Mouse (Mus musculus): Measurements from ENCODE around the gene Cct8l1.

Gene Cct8l1

DNA sequence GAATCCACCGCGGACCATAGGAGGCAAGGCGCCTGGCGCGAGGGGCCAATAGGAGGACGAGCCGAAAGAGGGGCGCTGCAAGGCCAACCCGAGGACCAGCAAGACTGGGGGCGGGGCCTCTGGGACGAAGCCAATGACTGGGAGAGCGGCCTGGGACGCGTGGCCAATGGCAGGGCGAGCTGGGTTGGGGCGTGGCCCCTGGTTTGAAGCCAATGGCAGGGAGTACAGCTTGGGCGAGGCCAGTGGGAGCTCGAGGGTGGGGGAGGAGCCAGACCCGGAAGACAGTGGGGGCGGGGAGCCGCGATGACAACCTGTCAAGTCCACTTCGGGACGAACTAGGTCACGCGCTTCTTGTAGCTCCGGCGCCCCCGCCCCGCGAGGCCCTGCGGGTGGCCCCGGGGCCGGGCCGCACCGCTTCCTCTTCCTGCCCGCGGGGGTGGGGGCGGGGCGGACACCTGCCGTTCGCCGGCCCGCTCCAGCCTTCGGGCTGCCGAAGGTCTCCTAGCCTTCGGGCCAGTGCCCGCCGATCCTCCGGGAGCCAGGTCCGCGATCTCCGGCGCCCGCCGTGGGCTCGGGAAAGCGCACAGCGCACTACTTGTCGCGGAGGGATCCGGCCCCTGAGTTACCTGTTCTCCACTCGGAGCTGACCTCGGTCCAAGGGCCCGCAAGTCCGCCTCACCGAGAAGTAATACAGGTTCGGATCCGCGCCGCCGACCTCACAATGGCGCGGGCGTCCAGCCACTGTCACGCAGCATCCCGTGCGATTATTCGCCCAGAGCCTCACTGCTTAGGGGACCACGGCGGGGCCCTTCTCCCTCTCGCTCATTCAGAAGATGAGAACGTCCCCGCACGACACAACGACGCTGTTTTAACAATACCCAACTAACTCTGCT lies 13.9 kb downstream of the Cct8l1 start:
- peak; percentile 86 for DNase-seq (ENCODE audit: extremely low read depth, low read depth, low spot score)

DNA sequence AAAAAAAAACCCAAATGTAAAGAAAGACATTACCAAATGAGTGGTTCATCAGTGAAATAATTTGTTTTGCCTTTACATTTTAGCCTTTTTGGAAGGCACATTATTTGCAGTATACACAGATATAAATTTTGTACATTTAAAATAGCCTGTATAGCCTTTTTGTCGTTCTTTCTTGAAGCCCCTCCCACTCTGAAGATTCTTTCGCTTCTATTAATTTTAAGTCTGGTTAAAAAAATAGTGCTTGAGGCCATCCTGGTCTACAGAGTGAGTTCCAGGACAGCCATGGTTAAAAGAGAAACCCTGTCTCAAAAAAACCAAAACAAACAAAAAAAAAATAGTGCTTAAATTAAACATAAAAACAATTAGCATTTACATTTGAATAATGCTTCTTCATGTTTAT lies 14.8 kb downstream of the Cct8l1 start:
- no peak for DNase-seq (ENCODE audit: extremely low read depth, low read depth, low spot score)

DNA sequence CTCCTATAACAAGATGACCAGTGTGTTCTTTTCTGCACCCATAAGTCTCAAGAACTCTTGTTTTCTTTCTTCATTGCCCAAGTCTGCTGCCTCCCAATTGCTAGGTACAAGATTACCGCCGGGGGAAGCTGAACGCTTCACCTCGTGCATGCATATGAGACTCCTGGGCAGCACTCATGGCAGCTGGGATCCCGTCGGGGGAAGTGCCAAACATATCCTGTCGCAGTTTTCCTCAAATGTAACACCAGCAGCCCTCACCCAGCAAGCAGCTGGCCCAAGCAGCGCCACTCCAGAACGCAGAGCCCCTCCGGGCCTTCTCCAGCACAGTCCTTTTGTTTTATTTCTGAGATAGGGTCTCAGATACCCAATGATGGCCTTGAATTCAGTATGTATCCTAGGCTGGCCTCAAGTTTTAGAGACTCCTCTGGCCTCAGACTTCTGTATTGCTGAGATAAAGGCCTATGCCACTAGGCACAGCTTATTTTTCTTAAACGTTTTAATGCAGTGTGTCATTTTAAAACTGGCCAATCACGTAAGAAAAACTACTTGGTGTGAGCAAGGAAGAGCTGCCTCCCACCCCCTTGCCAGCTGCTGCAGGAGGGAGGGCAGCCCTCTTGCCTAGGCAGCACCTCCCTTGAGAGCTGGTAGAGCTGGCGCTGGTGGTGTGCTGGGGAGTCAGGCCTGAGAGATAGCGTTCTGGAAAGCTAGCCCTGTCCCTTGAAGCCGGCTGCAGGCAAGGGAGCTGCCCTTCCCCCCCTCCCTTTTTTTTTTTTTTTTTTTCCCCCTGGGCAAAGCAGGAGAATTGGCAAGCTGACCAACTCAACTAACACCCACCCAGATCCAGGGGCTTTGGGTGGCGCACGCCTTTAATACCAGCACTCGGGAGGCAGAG lies 16.6 kb downstream of the Cct8l1 start:
- DNase-seq (ENCODE audit: extremely low read depth, low read depth, low spot score): no peak

DNA sequence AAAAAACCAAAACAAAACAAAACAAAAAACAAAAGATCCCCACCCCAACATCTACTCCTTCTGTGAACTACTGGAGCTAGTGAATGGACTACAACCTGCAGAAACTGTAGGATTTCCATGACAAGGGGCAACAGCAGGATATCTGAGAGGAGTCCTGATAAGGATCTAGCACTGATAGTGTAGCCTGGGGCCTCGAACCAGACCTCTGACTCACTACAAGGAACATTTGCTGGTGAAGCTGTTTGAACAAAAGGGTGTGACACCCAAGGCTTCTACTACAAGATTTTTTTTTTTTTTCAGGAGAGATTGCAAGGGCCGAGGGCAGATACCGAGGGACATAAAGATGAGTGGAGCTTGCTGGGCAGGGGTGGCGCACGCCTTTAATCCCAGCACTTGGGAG lies 17.4 kb downstream of the Cct8l1 start:
- DNase-seq (ENCODE audit: extremely low read depth, low read depth, low spot score): no peak

DNA sequence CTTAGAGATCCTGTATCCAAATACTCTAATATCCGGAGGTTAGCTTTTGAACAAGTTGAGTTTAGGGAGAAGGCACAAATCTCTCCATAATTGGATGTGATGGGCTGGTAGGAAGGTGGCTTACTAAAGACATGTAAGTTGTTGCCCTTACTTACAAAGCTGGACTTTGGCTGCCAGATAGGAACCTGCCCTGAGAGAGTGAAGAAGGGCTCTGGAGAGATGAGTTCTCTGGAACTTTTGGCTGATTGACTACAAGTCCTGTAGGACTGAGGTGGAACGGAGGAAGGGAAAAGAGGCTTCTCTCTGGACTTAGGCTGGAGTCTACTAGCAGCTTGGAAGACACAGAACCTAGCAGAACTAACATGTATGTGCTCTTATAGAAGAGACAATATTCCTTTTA lies 19.7 kb downstream of the Cct8l1 start:
- no peak for DNase-seq (ENCODE audit: extremely low read depth, low read depth, low spot score)

DNA sequence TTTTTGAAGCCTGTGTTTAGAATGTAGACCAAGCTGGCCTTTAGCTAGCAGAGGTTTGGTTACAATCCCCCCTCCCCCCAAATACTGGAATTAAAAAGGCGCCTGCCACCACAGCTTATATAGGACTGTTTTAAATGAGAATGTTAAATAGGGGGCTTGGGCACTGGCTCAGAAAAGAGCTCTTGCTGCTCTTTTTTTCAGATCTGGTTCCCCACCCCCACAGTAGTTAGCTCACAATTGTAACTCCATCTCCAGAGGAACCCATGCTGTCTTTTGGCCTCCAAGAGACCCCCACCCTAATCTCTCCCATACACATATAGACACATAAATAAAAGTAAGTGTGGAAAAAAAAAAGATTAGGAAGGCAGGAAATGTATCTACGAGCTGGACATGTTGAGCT lies 20.6 kb downstream of the Cct8l1 start:
- DNase-seq (ENCODE audit: extremely low read depth, low read depth, low spot score): no peak

DNA sequence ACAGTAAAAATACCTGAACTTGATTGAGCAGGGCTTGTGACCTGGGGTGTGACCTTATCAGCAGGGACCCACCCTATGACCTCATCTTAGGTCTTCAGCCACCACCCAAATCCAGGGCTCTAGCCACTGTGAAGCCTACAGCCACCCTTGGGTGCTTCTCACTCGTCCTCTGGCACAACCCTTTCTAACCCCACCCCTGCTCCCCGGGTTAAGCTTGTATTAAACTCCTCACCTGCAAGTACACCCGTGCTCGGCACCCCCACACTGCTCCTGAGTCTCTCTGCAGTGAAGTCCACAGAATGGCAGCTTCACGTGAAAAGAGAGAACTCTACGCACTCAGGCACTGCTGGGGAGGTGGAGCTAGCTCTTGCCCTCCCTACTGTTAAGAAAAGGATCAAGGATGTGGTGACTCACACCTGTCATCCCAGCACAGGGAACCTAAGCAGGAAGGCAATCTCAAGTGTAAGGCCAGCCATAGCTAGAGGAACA lies 21.1 kb downstream of the Cct8l1 start:
- no peak for DNase-seq (ENCODE audit: extremely low read depth, low read depth, low spot score)

DNA sequence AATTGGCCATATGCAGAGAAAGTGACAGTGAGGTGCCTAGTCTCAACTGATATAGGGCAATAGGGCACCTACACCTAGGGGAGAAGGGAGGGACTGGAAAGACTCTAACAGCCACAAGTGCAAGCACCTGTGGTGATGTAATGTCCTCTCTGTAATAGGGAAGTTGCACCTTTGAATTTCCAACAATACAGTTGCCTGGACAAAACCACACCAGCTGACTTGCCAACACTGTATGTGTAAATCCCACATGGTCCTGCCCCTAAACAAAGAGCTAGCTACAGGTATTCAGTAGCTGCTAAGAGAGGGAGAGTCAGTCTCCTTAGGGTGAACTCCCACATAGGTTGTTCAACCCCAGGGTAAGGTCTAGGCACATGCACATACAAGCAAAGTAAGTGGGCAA lies 24.5 kb downstream of the Cct8l1 start:
- no peak for DNase-seq (ENCODE audit: extremely low read depth, low read depth, low spot score)

DNA sequence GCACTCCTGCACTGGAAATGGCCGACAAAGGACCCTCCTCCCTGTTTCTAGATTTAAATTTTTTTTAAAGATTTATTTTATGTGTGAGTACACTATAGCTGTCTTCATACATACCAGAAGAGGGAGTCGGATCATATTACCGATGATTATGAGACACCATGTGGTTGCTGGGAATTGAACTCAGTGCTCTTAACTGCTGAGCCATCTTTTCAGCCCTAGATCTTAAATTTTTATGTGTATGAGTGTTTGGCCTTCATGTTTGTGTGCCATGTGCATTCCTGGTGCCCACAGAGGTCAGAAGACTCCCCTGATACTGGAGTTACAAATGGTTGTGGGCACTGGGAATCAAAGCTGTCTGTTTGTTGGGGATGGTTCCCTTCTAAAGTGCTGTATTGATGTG lies 25.1 kb downstream of the Cct8l1 start:
- DNase-seq (ENCODE audit: extremely low read depth, low read depth, low spot score): no peak

DNA sequence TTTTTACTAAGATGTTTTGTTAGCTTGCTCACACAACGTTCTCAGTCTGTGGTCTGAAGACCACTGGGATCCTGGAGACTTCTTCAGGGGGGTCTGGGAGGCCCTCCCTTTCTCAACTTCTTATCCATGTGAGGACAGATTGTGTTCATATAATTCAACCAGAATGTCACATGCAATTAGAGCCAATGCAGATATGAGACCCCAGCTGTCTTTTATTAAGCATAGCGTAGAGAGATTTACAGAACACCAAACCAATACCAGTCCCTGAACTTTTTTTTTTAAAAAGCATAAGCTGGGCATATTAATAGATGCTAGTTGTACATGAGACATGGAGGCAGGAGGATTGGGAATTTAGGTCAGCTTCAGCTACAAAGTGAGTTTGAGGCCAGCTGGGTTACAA lies 25.8 kb downstream of the Cct8l1 start:
- DNase-seq (ENCODE audit: extremely low read depth, low read depth, low spot score): no peak

DNA sequence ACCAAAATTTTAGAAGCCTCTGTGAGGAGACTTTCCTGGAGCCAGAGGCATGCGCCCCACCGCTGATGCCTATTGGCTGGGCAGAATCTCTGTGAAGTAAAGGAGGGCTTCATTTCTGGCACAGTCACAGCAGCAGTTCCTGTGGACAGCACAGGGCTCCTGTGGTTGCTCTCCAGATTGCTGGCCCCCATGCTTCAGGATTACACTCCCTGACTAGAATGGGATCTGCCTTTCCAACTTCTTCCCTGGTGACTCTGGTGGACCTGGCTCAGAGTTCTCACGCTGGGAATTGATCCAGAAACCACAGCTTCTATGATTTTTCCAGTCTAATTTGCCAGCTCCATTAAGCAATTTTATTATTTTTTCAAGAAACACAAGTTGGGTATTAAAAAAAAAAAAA lies 28.2 kb downstream of the Cct8l1 start:
- no peak for DNase-seq (ENCODE audit: extremely low read depth, low read depth, low spot score)

DNA sequence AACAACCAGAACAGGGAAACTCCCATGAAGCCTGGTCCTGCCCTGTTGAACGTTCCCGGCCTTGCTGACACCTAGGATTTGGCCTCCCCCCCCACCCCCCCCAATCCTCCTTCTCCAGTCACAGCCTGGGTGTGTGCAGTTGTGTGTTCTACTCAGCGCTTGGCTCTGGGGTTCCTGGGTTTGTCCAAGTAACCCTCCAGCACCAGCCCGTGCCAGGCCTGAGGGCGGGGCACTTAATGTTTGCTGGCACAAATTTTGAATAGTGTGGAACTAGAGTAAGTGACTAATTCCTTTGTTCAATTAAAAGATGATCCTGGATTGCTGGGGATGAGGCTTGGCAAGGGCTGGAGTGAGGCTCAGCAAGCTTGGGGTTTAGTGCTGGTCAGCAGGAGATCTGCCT lies 28.7 kb downstream of the Cct8l1 start:
- no peak for DNase-seq (ENCODE audit: extremely low read depth, low read depth, low spot score)

DNA sequence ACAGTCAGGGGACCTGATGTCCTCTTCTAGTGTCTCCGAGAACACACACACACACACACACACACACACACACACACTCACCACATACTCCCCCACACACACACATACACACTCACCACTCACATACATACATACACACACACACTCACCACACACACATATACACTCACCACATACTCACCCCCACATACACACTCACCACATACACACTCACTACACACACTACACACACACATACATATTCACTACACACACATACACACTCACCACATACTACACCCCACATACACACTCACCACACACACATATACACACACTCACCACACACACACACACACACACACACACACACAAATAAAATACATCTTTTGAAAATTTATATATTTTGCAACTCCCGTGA lies 31.0 kb downstream of the Cct8l1 start:
- DNase-seq (ENCODE audit: extremely low read depth, low read depth, low spot score): no peak

DNA sequence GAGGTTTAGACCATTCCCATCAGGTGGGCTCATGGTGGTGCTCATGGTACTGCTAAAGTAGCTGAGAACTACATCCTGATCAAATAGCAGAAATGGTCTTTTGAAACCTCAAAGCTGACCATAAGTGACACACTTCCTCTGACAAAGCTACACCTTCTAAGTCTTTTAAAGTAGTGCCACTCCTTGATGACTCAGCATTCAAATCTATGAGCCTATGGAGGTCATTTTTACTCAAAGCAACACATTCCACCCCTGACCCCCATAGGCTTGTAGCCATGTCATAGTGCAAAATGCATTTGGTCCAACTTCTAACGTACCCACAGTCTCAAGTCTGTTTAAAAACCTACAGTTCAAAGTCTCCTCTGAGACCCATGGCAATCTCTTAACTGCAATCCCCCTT lies 35.0 kb downstream of the Cct8l1 start:
- no peak for DNase-seq (ENCODE audit: extremely low read depth, low read depth, low spot score)

DNA sequence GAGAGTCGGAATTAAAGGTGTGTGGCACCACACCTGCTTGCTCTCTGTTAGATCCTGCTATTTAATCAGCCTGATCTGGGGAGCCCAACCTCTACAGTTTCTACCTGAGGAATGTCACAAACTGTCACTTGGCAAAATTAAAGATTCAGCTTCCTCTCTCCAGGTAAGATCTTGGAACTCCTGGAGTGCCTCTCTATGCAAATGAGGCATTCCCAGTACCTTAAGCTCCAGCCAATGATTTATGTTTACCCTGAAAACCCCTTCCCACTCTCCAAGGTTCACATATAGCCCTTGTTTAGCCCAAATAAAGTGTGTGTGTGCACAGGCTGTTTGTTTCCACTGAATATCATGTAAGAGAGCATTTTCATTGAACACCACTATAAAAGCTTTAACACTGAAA lies 38.3 kb downstream of the Cct8l1 start:
- no peak for DNase-seq (ENCODE audit: extremely low read depth, low read depth, low spot score)

DNA sequence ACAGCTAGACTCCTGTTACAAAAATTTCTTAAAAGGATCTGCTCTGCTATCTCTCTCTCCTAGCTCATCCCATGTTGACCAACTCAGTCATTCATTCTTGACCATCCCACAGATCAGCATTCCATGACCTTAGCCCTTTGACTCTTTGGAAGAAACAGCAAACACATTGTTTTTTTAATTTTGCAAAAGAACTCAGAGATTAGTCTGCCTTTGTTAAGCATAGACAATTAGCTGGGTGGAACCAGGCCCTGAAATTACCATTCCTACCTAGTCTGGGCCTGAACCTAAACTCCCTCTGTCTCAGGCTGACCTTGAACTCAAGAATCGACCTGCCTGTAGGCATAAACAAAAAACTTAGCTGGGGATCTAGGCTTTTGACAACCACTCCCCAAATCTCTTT lies 38.8 kb downstream of the Cct8l1 start:
- no peak for DNase-seq (ENCODE audit: extremely low read depth, low read depth, low spot score)

DNA sequence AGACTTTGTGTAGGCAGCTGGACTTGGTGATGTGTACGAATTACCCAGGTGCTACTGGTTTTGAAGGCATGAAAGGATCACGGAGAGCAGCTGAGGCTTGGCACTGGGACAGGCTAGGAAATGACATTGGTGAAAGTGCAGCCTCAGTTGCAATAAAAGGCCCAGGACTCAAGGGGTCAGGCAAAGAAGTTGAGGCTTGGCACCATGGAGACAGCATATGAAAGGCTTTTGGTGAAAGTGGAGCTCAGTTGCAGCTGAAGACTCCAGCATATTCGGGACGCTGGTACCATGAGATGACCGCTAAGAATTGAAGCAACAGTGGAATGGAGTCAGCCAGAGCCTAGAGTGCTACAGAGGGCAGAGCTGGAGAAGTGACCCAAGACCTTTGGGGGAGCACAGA lies 39.8 kb downstream of the Cct8l1 start:
- no peak for DNase-seq (ENCODE audit: extremely low read depth, low read depth, low spot score)

DNA sequence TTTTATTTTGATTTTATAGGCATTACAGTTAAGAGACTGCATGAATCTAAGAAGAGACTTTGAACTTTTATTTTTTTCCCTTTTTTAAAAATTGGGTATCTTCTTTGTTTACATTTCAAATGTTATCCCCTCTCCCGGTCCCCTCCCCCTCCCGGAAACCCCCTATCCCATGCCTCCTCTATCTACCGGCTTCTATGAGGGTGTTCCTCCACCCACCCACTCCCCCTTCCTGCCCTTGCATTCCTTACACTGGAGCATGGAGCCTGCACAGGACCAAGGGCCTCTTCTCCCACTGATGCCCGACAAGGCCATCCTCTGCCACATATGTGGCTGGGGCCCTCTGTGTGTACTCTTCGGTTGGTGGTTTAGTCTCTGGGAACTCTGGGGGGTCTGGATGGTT lies 40.5 kb downstream of the Cct8l1 start:
- DNase-seq (ENCODE audit: extremely low read depth, low read depth, low spot score): no peak
